Comparison of ENCODE assay signal across 8 mouse cellular contexts in genomic region chr19:29251958-29252801, GRCm38 (mm10). TPM values are rescaled to one million over a fixed set of nuclear protein-coding genes. Genes with fewer than 3 reads are reported as not detected.
DNase-seq lines count a peak whose midpoint lies in the region; ATAC-seq and TF ChIP-seq lines count a peak whose summit lies in the region.

No protein-coding gene starts in this region.

- no peak for TF ChIP-seq EP300 in liver, embryonic 14.5 days (IDR thresholded peaks at IDR 0.05; ENCODE audit: low read depth)

- no peaks in the 10 kb centered on the region for H3K9me3 ChIP-seq in forebrain, embryonic 10.5 days
- no peaks in the 10 kb centered on the region for H3K9me3 ChIP-seq in intestine, embryonic 14.5 days (ENCODE audit: control insufficient read depth, low read length)
- H3K9me3 ChIP-seq in liver, embryonic 14.5 days (ENCODE audit: control insufficient read depth, low read length): no peaks in the 10 kb centered on the region

- peak overlapping the region; percentile 96 for H3K27ac ChIP-seq in forebrain, embryonic 10.5 days
- peak overlapping the region; percentile 96 for H3K27ac ChIP-seq in intestine, embryonic 14.5 days (ENCODE audit: low read depth)
- peak overlapping the region; percentile 75 for H3K27ac ChIP-seq in liver, embryonic 14.5 days

- H3K4me1 ChIP-seq in forebrain, embryonic 10.5 days: peaks cover 54% of the 10 kb centered on the region
- H3K4me1 ChIP-seq in intestine, embryonic 14.5 days (replicated peaks; ENCODE audit: control insufficient read depth, insufficient read depth, low read length): peaks cover 24% of the 10 kb centered on the region
- H3K4me1 ChIP-seq in liver, embryonic 14.5 days (replicated peaks; ENCODE audit: control insufficient read depth in 2 of 2, insufficient read depth in 2 of 2, low read length in 1 of 2): peaks cover 18 to 24% of the 10 kb centered on the region in 2 experiments

- TF ChIP-seq CTCF in liver, embryonic 14.5 days (IDR thresholded peaks at IDR 0.05; ENCODE audit: low read depth): no peak

- 1% methylated on average over 44 of the region's 44 CpGs for WGBS in forebrain, embryonic 10.5 days
- under 1% methylated on average over 36 of the region's 44 CpGs for WGBS in intestine, embryonic 14.5 days
- WGBS in liver, embryonic 14.5 days (ENCODE audit: insufficient replicate concordance): under 1% methylated on average over 44 of the region's 44 CpGs

- peaks cover 4% of the 10 kb centered on the region for H3K27me3 ChIP-seq in forebrain, embryonic 10.5 days (ENCODE audit: poor library complexity, severe bottlenecking)
- H3K27me3 ChIP-seq in intestine, embryonic 14.5 days (replicated peaks; ENCODE audit: control insufficient read depth, insufficient read depth, low read length): no peaks in the 10 kb centered on the region
- no peaks in the 10 kb centered on the region; the same call in 1 of the 2 replicates for H3K27me3 ChIP-seq in liver, embryonic 14.5 days (ENCODE audit: control insufficient read depth, insufficient read depth, low read length)

- DNase-seq in left cerebral cortex, adult 18-20 months (ENCODE audit: low spot score in 2 of 2): peak; percentile 46 to 62
- DNase-seq in left cerebral cortex, adult 11 months (ENCODE audit: low spot score): no peak
- DNase-seq in forebrain, embryonic 10.5 days (ENCODE audit: extremely low spot score, low spot score): peak; percentile 30
- peak; percentile 81 for DNase-seq in intestine, embryonic 14.5 days (ENCODE audit: low spot score)
- peak in 2 of 3 experiments; percentile 57 to 61 for DNase-seq in liver, embryonic 14.5 days (ENCODE audit: low read depth in 3 of 3, low spot score in 3 of 3)
- DNase-seq in retina, postnatal 1 day: peak; percentile 38

- peak overlapping the region; percentile 66 for H3K4me2 ChIP-seq in intestine, embryonic 14.5 days (ENCODE audit: low read length)
- H3K4me2 ChIP-seq in liver, embryonic 14.5 days (ENCODE audit: low read depth): peak overlapping the region; percentile 94

- peak overlapping the region; percentile 78 for H3K4me3 ChIP-seq in forebrain, embryonic 10.5 days
- peak overlapping the region; percentile 81 for H3K4me3 ChIP-seq in intestine, embryonic 14.5 days (ENCODE audit: low read depth, low read length)
- peak overlapping the region; percentile 70 to 88 for H3K4me3 ChIP-seq in liver, embryonic 14.5 days (ENCODE audit: insufficient read depth in 1 of 2, low read depth in 2 of 2, low read length in 2 of 2)

- peak overlapping the region; percentile 92 for H3K9ac ChIP-seq in intestine, embryonic 14.5 days (ENCODE audit: low read length)
- peak overlapping the region; percentile 89 for H3K9ac ChIP-seq in liver, embryonic 14.5 days (replicated peaks)

- peak; percentile 18 for ATAC-seq in activated CD4-positive, CD25-positive, alpha-beta regulatory T cell, adult 4 months
- peak; percentile 75 for ATAC-seq in intestine, embryonic 14.5 days (replicated peaks; ENCODE audit: low FRiP score, low TSS enrichment, low read depth)
- ATAC-seq in liver, embryonic 14.5 days (ENCODE audit: insufficient read depth): peak; percentile 44
- no peak for ATAC-seq in monocyte, adult 5-6 weeks (replicated peaks; ENCODE audit: insufficient number of reproducible peaks, low FRiP score, low TSS enrichment, poor library complexity, severe bottlenecking)

- H3K36me3 ChIP-seq in forebrain, embryonic 10.5 days (replicated peaks): no peaks in the 10 kb centered on the region
- no peaks in the 10 kb centered on the region for H3K36me3 ChIP-seq in intestine, embryonic 14.5 days (ENCODE audit: control insufficient read depth, insufficient read depth, low read length)
- peaks cover 12% of the 10 kb centered on the region for H3K36me3 ChIP-seq in liver, embryonic 14.5 days (replicated peaks; ENCODE audit: control insufficient read depth, insufficient read depth, low read depth)

RNA-seq across cellular contexts. Expression of gene Jak2, which starts 0.6 kb away (rescaled TPM):
- 10 to 100 TPM; 34.8 to 43.3 TPM for total RNA-seq in left cerebral cortex, adult 18-20 months (2021)
- polyA plus RNA-seq in activated CD4-positive, CD25-positive, alpha-beta regulatory T cell, adult 4 months (2017; shearing (Covaris generic)): 10 to 100 TPM; 20.1 to 20.5 TPM
- 5.3 and 6.1 TPM in 2 replicates for polyA plus RNA-seq in forebrain, embryonic 10.5 days (2016; fragmentation: Nextera tagmentation; extraction: Ambion mirVana)
- 10.6 and 11.6 TPM in 2 replicates for polyA plus RNA-seq in intestine, embryonic 14.5 days (2014; fragmentation: Nextera tagmentation; extraction: Ambion mirVana)
- 8.6 and 13.9 TPM in 2 replicates for polyA plus RNA-seq in liver, embryonic 14.5 days (2012; rRNA removed)
- 16.0 and 19.4 TPM in 2 replicates for polyA plus RNA-seq in liver, embryonic 14.5 days (2014; fragmentation: Nextera tagmentation; extraction: Ambion mirVana)
- 123 to 164 TPM (median 125 TPM) in 3 replicates for total RNA-seq in monocyte, adult 5-6 weeks (2017)
